Mouse (Mus musculus) mature B cell (primary cell): Measurements from ENCODE around the gene Ascl1.

Experiments used
- in situ Hi-C: fragments of 300-500 bp; cut with MboI; formaldehyde crosslinking; loops from 2 replicates; pipeline ENCODE4 v1.14.3; 2019

Gene Ascl1

DNA sequence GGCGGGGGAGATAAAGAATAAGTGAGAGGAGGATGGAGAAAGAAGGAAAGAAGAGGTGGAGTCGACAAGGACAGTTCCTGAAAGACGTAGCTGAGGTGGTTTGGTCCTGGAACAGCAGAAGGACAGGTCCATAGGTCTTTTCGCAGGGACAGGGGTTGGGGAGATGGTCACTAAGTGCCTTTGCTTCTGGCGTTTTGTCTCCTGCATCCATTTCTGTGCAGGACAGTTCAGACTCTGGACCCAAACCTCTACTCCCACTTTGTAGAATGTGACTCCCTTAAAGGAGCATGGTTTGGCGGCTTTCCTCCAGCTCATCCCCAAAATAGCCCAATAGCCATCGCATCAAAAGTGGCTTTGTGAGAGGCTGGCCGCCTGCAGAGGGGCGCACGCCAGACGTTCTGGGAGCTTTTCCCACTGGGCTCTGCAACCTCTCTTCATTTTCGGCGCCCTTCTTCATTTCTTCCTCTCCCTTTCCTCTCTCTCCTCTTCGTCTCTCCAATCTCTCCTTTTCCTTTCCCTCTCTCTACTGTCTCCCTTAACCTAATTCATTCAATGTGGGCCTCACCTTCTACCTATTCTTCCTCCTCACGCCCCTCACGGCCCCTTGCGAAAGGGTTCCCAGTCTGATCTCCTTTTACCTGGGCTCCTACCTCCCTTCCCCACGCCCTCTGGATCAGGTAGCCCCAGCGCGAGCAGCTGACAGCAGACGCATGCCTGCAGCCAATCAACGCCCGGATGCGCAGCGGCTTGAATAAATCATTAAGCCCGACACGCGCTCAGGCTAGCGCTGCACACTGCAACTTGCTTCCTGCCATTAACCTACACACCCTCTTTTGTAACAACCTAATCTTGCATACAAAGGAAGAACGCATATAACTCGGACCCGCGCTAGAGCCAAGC is 7.5 kb downstream of the Ascl1 start:
- in situ Hi-C loops = no loop called here

DNA sequence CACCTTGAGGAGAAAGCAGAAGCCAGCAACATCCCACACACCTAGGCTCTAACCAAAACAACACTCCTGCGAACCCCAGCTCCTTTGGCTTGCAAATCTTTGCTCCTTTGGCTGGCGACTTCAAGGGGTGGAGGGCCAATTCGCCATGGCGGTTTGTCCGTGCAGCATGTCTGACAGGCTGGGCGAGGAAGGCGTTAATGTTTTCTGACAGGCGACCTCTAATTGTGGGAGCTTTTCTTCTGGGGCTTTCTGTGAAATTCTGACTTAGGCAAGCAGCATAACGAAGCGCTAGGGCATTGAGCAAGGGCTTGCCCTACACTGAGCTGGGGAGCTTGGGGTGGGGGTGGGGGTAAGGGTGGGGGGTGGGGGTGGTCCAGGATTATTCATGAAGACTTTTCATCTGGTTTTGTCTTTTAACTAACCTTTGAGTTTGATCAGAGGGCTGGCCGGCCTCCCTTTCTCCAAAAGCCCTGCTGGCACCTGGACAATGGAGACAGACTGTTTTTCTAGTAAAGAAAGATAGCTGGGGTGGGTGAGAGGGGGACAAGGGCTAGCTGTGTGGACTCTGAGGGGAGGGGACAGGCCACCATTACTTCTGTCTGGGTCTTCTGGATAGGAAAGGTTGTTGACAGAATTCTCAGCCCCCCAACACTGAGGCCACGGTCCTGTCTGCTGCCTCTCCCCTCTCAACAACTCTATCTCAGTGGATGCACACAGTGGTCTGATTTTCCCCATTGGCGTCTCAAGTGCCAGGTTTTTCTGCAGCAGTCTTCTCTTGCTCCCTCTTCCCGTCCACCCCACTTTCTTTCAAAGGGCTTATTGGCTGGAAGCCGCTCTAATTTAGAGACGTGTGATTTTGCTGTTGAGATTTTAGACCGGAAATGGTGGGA is 8.4 kb downstream of the Ascl1 start:
- in situ Hi-C loops = no loop called here

DNA sequence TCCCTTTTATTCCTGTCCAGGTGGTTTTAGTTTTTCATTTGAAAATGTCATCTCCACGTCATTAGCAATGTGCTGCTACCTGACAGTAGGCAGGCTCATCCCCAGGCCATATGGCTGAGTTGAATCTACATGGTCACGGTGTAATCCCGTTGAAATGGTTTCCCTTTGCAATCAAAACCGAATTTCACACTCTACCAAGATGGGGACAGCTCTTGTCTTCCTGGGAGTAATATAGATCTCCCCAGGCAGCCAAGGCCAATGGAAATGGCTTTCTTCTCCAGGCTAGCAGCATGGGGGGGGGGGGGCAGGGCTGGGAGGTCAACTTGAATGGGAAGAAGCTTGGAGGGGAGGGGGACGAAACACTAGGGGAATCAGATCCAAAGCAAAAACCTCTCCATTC is 15.6 kb downstream of the Ascl1 start:
- in situ Hi-C loops = no loop called here

GRCm38 (mm10) chr10:87474971-87475370 is 18.5 kb downstream of the Ascl1 start:
- in situ Hi-C loops = no loop called here

GRCm38 (mm10) chr10:87473475-87474131 is 19.9 kb downstream of the Ascl1 start:
- in situ Hi-C loops = no loop called here

DNA sequence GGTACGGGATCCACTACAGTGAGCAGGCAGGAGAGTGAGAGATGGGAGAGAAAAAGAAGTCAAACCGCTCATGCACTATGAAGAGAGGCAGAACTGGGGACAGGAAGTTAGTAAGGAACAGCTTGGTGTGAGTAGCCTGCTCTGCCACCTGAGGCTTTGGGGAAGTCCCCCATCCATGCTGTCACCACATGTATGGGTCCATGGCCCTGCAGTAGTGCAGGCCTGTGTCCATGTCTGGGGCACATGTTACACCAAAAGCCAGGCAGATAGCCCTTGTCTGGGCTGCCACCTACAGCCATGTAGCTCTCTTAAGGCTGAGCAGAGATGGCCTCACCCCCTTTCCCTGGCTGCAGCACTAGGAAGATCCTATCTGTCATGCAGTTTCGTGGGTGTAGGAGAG is 42.7 kb downstream of the Ascl1 start:
- in situ Hi-C loops = no loop called here

- in situ Hi-C loops = no loop called here
Observed at GRCm38 (mm10) chr10:87449368-87449767, 44.1 kb downstream of the Ascl1 start.

DNA sequence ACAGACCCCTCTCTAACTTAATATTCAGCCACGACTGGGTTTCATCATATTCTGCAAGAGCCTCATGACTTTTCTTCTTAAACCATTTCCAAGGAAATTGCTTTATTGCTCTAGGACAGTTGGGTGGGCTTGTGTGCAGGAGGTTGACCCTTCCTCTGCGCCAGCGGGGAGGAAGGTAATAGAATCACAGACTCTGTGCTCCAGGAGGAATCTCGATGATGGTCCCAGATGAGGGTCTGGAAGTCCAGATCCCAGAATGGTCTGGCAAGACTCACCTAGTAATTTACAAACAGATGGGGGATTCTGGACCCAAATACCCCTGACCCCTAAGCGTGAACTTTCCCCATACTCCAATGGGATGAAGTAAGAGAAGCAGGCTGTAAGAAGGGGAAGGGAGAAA is 45.2 kb downstream of the Ascl1 start:
- in situ Hi-C loops = no loop called here

GRCm38 (mm10) chr10:87447754-87448095 is 45.7 kb downstream of the Ascl1 start:
- in situ Hi-C loops = no loop called here

GRCm38 (mm10) chr10:87446829-87447753 is 46.4 kb downstream of the Ascl1 start:
- in situ Hi-C loops = no loop called here

DNA sequence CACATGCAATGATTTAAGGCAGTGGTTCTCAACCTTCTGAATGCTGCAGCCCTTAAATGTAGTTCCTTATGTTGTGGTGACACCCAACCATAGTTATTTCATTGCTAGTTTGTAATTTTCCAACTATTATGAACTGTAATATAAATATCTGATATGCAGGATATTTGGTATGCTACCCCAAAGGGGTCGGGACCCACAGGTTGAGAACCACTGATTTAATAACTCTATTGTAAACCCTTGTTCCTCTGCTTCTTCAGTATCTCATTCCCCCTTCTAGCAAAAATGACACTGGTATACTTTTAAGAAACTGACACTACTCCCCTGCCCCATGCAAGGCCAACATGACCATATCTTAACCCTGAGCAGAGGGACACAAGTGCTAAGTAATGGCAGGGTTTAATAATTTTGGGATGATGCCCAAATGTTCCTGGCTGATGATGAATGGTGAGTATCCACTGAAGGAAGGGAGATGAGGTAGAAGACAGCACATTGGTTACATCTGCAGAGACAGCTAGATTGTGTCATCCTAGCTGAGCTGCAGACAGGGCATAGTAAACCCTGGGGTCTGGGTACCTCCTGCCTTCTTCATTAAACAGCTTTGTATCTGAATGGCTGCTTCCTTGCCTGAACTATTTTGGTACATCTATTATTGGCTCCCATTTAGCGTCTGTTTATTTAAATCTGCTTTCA is 47.2 kb downstream of the Ascl1 start:
- in situ Hi-C loops = no loop called here
